8 mouse cellular contexts compared by ENCODE assay signal in the genomic region with DNA sequence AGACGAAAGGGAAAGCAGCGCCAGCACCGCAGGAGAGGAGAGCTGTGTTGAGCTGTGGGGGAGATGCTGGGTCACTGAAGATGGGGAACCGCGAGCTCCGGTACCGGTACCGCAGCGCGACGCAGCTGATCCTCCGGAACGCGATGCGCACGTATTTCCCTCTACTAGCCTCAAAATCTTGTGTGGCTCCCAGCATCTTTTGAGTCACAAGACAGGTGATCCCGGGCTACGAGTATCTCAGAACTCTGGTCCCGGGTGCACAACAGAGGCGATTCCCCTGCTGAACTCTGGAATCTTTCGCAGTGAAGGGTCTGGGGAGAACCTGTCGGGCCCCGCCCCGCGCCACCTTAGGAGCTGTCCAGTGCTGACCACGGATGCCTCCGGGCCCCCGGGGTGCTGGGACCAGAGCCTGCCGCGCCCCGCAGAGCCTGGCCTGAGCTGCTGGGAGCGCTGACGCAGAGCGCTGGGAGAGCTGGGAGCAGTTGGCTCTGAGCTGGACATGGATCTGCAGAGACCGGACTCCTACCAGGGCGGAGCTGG. TPM values are rescaled to one million over a fixed set of nuclear protein-coding genes. Genes with fewer than 3 reads are reported as not detected.
DNase-seq lines count a peak whose midpoint lies in the region; ATAC-seq and TF ChIP-seq lines count a peak whose summit lies in the region.

A gene (plus strand): TSS at position 70 of the 540 bp plus-strand sequence.

- H3K27ac ChIP-seq in liver, embryonic 12.5 days, result no peak within 1 kb of the TSS
- H3K27ac ChIP-seq in small intestine, adult 2 months (ENCODE audit: insufficient read depth, low read depth, low read length), result no peak within 1 kb of the TSS

- no peaks in the 10 kb centered on the region for H3K9me3 ChIP-seq in liver, embryonic 12.5 days (replicated peaks)

- H3K36me3 ChIP-seq in liver, embryonic 12.5 days, result no peaks in the 10 kb centered on the region
- no peaks in the 10 kb centered on the region for H3K36me3 ChIP-seq in small intestine, adult 2 months (ENCODE audit: control insufficient read depth, insufficient read depth, low read length)

- TF ChIP-seq CTCF in small intestine, adult 2 months (IDR thresholded peaks at IDR 0.05; ENCODE audit: extremely low read depth, insufficient read length, insufficient replicate concordance, low read depth, low read length), result no peak

- no peak for TF ChIP-seq POLR2A in small intestine, adult 2 months (IDR thresholded peaks at IDR 0.05; ENCODE audit: low read depth, low read length)

- peaks cover 37% of the 10 kb centered on the region for H3K27me3 ChIP-seq in liver, embryonic 12.5 days (replicated peaks)
- peaks cover 5% of the 10 kb centered on the region; the same call in 1 of the 2 replicates for H3K27me3 ChIP-seq in small intestine, adult 2 months (ENCODE audit: control insufficient read depth, insufficient read depth, low read length)

- peak; percentile 83 for ATAC-seq in granulocyte monocyte progenitor cell, adult 5-6 weeks (replicated peaks; ENCODE audit: poor library complexity, severe bottlenecking)
- no peak for ATAC-seq in liver, embryonic 12.5 days

- no peak within 1 kb of the TSS for H3K9ac ChIP-seq in liver, embryonic 12.5 days

- intact Hi-C loops in left cerebral cortex, postnatal 4 days (cut with DNase I), result no loop called here

- peak; percentile 17 for DNase-seq in right cerebral cortex, adult 18-20 months
- no peak for DNase-seq in right cerebral cortex, adult 2 months (ENCODE audit: low spot score in 2 of 2)
- DNase-seq in cerebellum, adult 8-10 months, result peak; percentile 76
- DNase-seq in left cerebral cortex, postnatal 4 days, result no peak
- DNase-seq in MN1 (ENCODE audit: low spot score), result no peak

- peak within 1 kb of the TSS; percentile 14; the same call in 1 of the 2 replicates for H3K4me2 ChIP-seq in liver, embryonic 12.5 days

- 0 out of 2 replicates have a peak, but pooled peaks cover 8% of the 10 kb centered on the region for H3K4me1 ChIP-seq in liver, embryonic 12.5 days
- H3K4me1 ChIP-seq in small intestine, adult 2 months (ENCODE audit: control insufficient read depth, insufficient read depth, insufficient read length, low read length), result no peaks in the 10 kb centered on the region; the same call in 1 of the 2 replicates

- 6% methylated on average over 36 of the region's 36 CpGs for WGBS in liver, embryonic 12.5 days (ENCODE audit: insufficient replicate concordance)
- 4% methylated on average over 36 of the region's 36 CpGs for WGBS in small intestine, adult 2 months

- no peak within 1 kb of the TSS for H3K4me3 ChIP-seq in liver, embryonic 12.5 days
- peak within 1 kb of the TSS; percentile 22 for H3K4me3 ChIP-seq in small intestine, adult 2 months (ENCODE audit: low read depth, low read length)

RNA-seq across cellular contexts. Expression of the gene that starts here (rescaled TPM):
- total RNA-seq in granulocyte monocyte progenitor cell, adult 5-6 weeks (2014; fragmentation: Nextera tagmentation), result 6.5 and 15.1 TPM in 2 replicates
- 7.1 and 10.0 TPM in 2 replicates for total RNA-seq in granulocyte monocyte progenitor cell, adult 5-6 weeks (2017)
- 4.7 and 6.1 TPM in 2 replicates for polyA plus RNA-seq in liver, embryonic 12.5 days (2016; fragmentation: Nextera tagmentation; extraction: Ambion mirVana)
- 0.91 and 2.2 TPM in 2 replicates for polyA plus RNA-seq in small intestine, adult 2 months (2012; rRNA removed)
- total RNA-seq in left cerebral cortex, postnatal 4 days (2021), result under 1 TPM; 0.38 to 0.68 TPM

Comparison
In these comparisons a context has a peak if more than half of its experiments do, and no peak if none do; other contexts are left out.
1. RNA of the gene that starts here (total RNA-seq): 6.5 to 15.1 TPM in granulocyte monocyte progenitor cell, adult 5-6 weeks; 0.38 to 0.68 TPM in left cerebral cortex, postnatal 4 days; every median in the first group is over 4 times any median in the second.
2. DNase-seq: peak in right cerebral cortex, adult 18-20 months (single experiment) and cerebellum, adult 8-10 months (single experiment); none in right cerebral cortex, adult 2 months (0 of 2), left cerebral cortex, postnatal 4 days (single experiment) and MN1 (single experiment).